Mouse (Mus musculus) lung, adult 2 months (tissue): ENCODE measurements around the gene Numbl. TPM values are rescaled to one million over a fixed set of nuclear protein-coding genes. Genes with fewer than 3 reads are reported as not detected.

Experiments
- DNase-seq: peaks from one replicate; pipeline ENCODE4 v3.0.0; 2022
- H3K4me1 ChIP-seq: fragments of 200-500 bp; 2 replicates; pipeline ENCODE4 v1.6.1; 2011; ENCODE audit warnings: low read length; ENCODE audit not compliant: control insufficient read depth, insufficient read depth
- H3K4me3 ChIP-seq: fragments of 200-500 bp; replicated peaks from 2 replicates; pipeline ENCODE3; 2011; ENCODE audit warnings: low read depth, mild to moderate bottlenecking, control low read depth, low read length; ENCODE audit errors: extremely low read depth
- CTCF ChIP-seq: fragments of 200-500 bp; IDR thresholded peaks from 2 replicates; pipeline ENCODE4 v1.5.1; 2011; ENCODE audit warnings: mild to moderate bottlenecking, low read length, control low read depth; ENCODE audit not compliant: insufficient read depth
- POLR2A ChIP-seq: fragments of 200-500 bp; IDR thresholded peaks from 2 replicates; pipeline ENCODE4 v1.6.1; 2011; ENCODE audit warnings: low read depth, mild to moderate bottlenecking, control low read depth, low read length, borderline replicate concordance; ENCODE audit errors: extremely low read depth
- WGBS: fragments of 180-500 bp; shearing (Covaris S2); methylation state at CpG from one replicate; pipeline ENCODE4 v1.1.7; 2018; 5-methylcytosine and 5-hydroxymethylcytosine counted together
- polyA plus RNA-seq: library from polyadenylated mRNA; depleted of rRNA; stranded (reverse); fragments of >200 nt; gene quantifications from 2 replicates; pipeline ENCODE4 v1.2.3, GENCODE M21; 2012

Numbl gene
- polyA plus RNA-seq, 1 experiment, result 33.0 TPM

DNA sequence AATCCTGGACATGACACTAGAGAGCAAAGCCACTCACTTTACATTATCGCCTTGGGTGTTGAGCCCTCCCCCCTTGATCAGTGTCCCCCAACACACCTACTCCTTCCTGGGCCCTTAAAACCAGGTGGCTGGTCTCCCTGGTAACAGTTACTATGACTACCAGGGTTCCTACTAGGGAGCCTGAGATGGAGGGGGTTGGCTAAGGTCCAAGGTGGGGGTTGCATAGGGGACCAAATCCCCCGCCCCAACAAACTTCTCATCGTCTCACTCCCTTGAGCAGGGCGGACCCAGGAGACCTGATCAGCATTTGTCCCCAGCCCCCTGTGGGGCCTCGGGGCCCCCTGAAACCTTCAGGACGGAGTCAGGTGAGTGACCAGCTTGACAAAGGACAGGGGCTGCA is 3.7 kb downstream of the Numbl start:
- H3K4me1 ChIP-seq, result no peaks in the 10 kb centered on the region
- TF ChIP-seq POLR2A, result no peak
- no peak for TF ChIP-seq CTCF
- no peak overlapping the region for H3K4me3 ChIP-seq
- no peak for DNase-seq
- whole genome bisulfite sequencing, result 82% methylated on average over 6 of the region's 6 CpGs

DNA sequence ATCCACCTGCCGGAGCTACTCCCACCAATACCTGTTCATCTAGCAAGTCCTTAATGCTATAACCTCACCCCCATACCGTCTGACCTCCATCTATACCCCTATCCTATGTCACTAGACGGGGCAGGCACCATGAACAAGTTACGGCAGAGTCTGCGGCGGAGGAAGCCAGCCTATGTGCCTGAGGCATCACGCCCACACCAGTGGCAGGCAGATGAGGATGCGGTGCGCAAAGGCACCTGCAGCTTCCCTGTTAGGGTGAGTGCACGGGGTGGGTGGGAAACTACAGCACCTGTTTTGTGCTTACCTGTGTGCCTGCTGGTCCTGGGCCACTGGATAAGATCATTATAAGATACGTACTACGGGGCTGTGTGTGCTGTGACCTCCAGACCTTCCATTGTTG is 6.5 kb downstream of the Numbl start:
- DNase-seq, result no peak
- Histone ChIP-seq H3K4me1 (no peaks in the 10 kb centered on the region), H3K4me3 (no peak overlapping the region)
- TF ChIP-seq CTCF (no peak), POLR2A (no peak)
- 91% methylated on average over 12 of the region's 12 CpGs for WGBS

DNA sequence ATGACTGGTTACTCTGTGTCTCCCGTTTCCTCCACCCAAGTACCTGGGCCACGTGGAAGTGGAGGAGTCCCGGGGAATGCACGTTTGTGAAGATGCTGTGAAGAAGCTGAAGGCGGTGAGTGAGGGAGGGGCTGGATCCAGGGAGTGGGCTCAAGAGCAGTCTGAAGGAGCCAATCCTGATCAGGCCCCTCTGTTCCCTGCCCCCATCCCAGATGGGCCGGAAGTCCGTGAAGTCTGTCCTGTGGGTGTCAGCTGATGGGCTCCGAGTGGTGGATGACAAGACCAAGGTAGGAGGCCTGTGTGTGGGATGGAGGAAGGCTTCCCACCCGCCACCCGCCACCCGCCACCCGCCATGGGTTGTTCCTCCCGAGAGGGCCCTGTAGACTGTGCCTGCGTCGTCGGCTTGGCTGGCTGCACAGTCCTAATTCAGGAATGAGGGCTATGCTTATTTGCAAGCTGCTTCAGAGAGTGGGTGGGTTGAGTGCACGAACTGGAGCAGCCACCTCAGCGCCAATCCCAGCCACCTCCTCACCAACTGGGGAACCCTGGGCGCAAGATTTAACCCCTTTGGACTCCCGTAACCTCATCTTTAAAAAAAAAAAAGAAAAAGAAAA is 8.4 kb downstream of the Numbl start:
- TF ChIP-seq CTCF (no peak), POLR2A (no peak)
- DNase-seq, result no peak
- Histone ChIP-seq H3K4me3 (no peak overlapping the region), H3K4me1 (no peaks in the 10 kb centered on the region)
- WGBS, result 60% methylated on average over 20 of the region's 20 CpGs

DNA sequence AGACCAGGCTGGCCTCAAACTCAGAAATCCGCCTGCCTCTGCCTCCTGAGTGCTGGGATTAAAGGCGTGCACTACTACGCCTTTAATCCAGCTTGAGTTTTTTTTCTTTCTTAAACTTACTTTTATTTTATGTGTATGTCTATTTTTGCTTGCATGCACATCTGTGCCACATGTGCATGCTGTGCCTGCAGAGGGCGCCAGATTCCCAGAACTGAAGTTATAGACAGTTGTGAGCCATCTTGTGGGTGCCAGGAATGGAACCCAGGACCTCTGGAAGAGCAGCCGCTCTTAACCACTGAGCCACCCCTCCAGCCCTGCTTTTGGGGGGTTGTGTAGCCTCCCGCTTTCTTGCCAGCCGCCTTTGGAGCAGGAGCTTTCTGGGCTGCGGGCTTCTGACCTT is 13.2 kb downstream of the Numbl start:
- WGBS, result 88% methylated on average over 8 of the region's 8 CpGs
- no peak for DNase-seq
- TF ChIP-seq CTCF (0 out of 2 replicates have a peak, but pooled peaks have one; percentile 3), POLR2A (no peak)
- H3K4me3 ChIP-seq, result no peak overlapping the region
- no peaks in the 10 kb centered on the region for H3K4me1 ChIP-seq

DNA sequence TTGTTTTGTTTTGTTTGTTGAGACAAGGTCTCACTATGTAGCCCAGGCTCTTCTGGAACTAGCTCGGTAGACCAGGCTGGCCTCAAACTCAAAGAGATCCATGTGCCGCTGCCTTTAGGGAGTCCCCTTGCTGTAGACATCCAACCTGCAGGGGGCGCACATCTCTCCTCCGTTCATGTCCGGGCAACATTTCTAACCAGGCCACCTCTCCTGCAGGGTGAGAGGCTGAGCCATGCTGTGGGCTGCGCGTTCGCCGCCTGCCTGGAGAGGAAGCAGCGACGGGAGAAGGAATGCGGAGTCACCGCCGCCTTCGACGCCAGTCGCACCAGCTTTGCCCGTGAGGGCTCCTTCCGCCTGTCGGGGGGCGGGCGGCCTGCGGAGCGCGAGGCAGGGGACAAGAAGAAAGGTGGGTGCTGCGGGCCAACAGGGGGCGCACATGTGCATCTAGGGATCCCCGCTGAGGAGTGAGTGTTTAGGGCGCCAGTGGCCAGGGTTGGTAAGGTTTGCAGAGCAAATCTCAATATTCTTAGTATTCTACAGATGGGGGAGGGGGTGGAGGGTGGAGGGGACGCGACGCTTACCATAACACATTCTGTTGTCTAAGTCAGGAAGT is 15.6 kb downstream of the Numbl start:
- WGBS, result 69% methylated on average over 32 of the region's 32 CpGs
- H3K4me1 ChIP-seq, result no peaks in the 10 kb centered on the region
- no peak for TF ChIP-seq POLR2A
- TF ChIP-seq CTCF, result peak; percentile 45

DNA sequence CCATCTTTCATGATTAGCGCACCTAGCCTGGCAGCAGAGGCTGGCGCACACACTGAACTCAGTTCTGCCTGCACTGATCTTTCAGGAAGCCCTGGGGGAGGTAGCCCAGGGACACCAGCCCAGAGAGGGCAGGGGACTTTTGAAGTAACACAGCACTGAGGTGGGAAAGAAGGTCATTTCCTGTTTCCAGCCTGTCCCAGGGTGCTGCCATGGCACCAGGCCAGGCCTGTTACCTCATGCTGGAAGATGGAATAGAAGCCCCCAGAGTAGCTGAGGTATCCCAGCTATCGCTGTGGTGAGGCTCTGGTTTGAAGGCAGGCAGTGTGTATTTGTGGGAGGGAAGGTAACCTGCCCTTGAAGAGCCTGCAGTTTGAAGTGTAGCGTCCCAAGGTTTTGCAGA is 16.7 kb downstream of the Numbl start:
- no peak for TF ChIP-seq POLR2A
- TF ChIP-seq CTCF, result no peak
- 82% methylated on average over 4 of the region's 4 CpGs for WGBS

More for the DNA sequence above, 15.6 kb downstream of the Numbl start:
- H3K4me3 ChIP-seq, result peak overlapping the region; percentile 36
- peak; percentile 43 for DNase-seq

DNA sequence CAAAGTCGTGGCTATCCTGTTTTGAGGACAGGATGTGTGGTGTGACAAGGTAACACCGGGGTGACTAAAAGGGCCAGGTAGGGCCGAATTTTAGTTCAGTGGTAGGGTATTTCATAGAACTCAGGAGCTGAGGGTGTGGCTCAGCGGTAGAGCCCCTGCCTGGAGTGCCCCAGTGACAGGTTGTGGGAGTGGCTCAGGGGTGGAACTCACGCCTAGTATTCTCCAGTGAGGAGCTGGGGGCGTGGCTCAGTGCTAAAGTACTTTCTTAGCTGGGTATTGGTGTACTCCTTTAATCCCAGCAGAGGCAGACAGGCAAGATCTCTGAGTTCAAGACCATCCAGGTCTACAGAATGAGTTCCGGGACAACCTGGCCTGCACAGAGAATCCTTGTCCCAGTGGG is 17.8 kb downstream of the Numbl start:
- TF ChIP-seq CTCF (no peak), POLR2A (no peak)
- 59% methylated on average over 7 of the region's 7 CpGs for WGBS
- no peak for DNase-seq
- H3K4me3 ChIP-seq, result no peak overlapping the region
- no peaks in the 10 kb centered on the region for H3K4me1 ChIP-seq

More for the DNA sequence above, 16.7 kb downstream of the Numbl start:
- H3K4me3 ChIP-seq, result no peak overlapping the region
- no peaks in the 10 kb centered on the region for H3K4me1 ChIP-seq
- DNase-seq, result no peak

DNA sequence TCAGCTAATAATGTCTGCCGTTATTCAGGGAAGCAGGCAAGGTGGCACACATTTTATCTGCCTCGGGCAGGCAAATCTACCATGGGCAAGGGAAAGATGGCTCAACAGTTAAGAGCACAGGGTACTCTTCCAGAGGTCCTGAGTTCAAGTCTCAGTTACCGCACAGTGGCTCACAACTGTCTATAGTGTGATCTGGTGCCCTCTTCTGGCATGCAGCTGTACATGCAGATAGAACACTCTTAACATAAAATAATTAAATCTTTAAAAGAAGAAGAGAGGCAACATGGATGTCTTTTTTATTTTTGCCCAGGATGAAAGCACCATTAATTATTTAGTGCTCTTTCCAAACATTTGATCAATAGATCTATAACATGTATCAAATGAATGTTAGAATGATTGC is 19.0 kb downstream of the Numbl start:
- Histone ChIP-seq H3K4me3 (no peak overlapping the region), H3K4me1 (no peaks in the 10 kb centered on the region)
- WGBS, result 84% methylated on average over 3 of the region's 3 CpGs
- TF ChIP-seq CTCF, result peak; percentile 29; the same call in 1 of the 2 replicates
- no peak for TF ChIP-seq POLR2A
- DNase-seq, result no peak

DNA sequence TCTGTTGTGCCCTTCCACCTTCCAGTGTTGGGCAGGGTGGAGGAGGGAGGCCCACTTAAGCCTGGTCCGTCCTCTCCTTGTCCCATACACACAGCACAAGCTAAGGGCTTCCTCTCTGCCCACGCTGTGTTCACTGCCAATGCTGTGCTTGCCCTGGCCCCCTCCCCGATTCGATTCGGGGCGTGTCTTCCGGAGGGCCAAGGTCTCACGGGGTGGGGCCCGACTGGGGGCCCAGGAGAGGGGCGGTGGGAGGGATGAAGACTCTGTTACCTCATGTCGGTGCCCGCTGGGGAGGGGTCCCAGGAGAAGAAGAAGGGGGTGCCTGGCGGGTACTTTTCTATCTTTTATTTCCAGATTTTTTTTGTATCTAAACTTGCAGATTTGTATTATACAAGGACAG is 23.5 kb downstream of the Numbl start:
- 73% methylated on average over 13 of the region's 13 CpGs for WGBS
- no peak for DNase-seq
- Histone ChIP-seq H3K4me3 (no peak overlapping the region), H3K4me1 (no peaks in the 10 kb centered on the region; the same call in 1 of the 2 replicates)
- no peak for TF ChIP-seq CTCF
- TF ChIP-seq POLR2A, result no peak

DNA sequence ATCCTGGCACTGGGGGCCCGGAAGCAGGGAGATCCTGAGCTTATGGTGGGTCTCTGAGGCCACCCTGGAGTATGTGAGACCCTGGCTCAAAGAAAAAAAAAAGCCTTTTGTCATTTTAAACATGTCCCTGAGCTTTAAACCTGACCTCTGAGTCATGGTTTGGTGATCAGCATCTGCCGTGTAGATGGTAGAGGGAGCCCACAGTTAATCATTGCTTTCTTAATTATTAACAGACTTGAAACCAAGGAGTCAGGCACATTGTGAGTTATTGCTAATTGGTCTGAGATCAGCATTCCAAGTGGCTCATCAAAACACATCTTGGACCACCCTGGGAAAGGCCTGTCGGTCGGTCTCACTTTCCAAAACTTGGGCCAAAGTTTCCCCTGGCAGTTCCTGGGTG is 24.0 kb downstream of the Numbl start:
- Histone ChIP-seq H3K4me1 (no peaks in the 10 kb centered on the region; the same call in 1 of the 2 replicates), H3K4me3 (no peak overlapping the region)
- DNase-seq, result no peak
- WGBS, result 76% methylated on average over 4 of the region's 4 CpGs
- TF ChIP-seq CTCF (no peak), POLR2A (no peak)
